Mouse (Mus musculus) limb, embryonic 15.5 days (tissue): ENCODE measurements around the gene Oscp1. TPM values are rescaled to one million over a fixed set of nuclear protein-coding genes. Genes with fewer than 3 reads are reported as not detected.

Experiments
- ATAC-seq: fragments of 200-750 bp; cut with Nextera tagmentation; 2 replicates; pipeline ENCODE4 v1.8.0; 2017; ENCODE audit warnings: low read depth, moderate TSS enrichment; ENCODE audit not compliant: insufficient number of reproducible peaks, low FRiP score, low TSS enrichment
- H3K27ac ChIP-seq: fragments of 300-500 bp; sonication (generic); 2 replicates; pipeline ENCODE4 v1.5.1; 2015; ENCODE audit warnings: moderate library complexity, mild to moderate bottlenecking, inconsistent platforms
- H3K27me3 ChIP-seq: fragments of 300-500 bp; sonication (generic); 2 replicates; pipeline ENCODE4 v1.6.1; 2015; ENCODE audit warnings: inconsistent platforms
- H3K36me3 ChIP-seq: fragments of 300-500 bp; sonication (generic); 2 replicates; pipeline ENCODE4 v1.6.1; 2015; ENCODE audit warnings: inconsistent platforms
- H3K4me1 ChIP-seq: fragments of 300-500 bp; sonication (generic); 2 replicates; pipeline ENCODE4 v1.6.1; 2015; ENCODE audit warnings: inconsistent platforms
- H3K4me2 ChIP-seq: fragments of 300-500 bp; sonication (generic); 2 replicates; pipeline ENCODE4 v1.6.1; 2015; ENCODE audit warnings: mild to moderate bottlenecking, inconsistent platforms
- H3K4me3 ChIP-seq: fragments of 300-500 bp; sonication (generic); 2 replicates; pipeline ENCODE4 v1.5.1; 2015; ENCODE audit warnings: mild to moderate bottlenecking, inconsistent platforms
- H3K9ac ChIP-seq: fragments of 300-500 bp; sonication (generic); 2 replicates; pipeline ENCODE4 v1.6.1; 2015; ENCODE audit warnings: inconsistent platforms
- H3K9me3 ChIP-seq: fragments of 300-500 bp; sonication (generic); 2 replicates; pipeline ENCODE4 v1.6.1; 2016; ENCODE audit warnings: inconsistent platforms
- WGBS: fragments of 180-500 bp; shearing (Covaris S2); methylation state at CpG from one replicate; pipeline ENCODE4 v1.1.7; 2015; 5-methylcytosine and 5-hydroxymethylcytosine counted together
- polyA plus RNA-seq: library from polyadenylated mRNA; unstranded; fragments of >200 nt; fragmentation: Nextera tagmentation; extraction: Ambion mirVana; gene quantifications from 2 replicates; pipeline ENCODE4 v1.2.1, GENCODE M21; 2015

The Oscp1 gene
- polyA plus RNA-seq, 1 experiment from 2014 or later, result 11.5 TPM

DNA sequence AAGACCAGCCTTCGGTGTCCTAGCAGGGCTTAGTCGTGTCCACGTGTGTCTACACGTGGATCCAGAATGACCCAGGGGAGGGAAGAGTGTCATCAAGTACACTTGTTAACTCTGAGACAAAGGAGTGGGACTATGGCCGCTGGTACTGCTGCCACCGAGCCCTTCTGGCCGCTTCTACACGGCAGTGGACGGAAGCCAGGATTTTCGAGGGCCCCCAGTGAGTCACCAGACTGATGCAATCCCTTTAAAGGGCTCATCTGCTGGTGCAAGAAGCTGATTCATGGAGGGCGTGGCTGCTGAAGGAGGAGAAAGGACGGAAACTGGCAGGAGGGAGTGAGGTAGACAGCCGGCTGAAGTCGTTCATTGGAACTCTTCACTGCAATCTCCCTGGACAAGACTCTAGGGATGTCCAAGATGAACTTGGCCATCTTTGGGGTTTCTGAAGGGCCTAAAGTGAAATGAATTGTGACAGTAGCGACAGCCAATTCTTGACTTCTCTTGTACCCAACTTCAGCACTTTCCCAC lies 44.8 kb downstream of the Oscp1 start:
- Histone ChIP-seq H3K27me3 (no peaks in the 10 kb centered on the region), H3K36me3 (peaks cover 9% of the 10 kb centered on the region), H3K9me3 (no peaks in the 10 kb centered on the region), H3K9ac (0 out of 2 replicates have a peak overlapping the region, but pooled peaks have one; percentile 18), H3K4me2 (peak overlapping the region; percentile 85), H3K27ac (peak overlapping the region; percentile 86), H3K4me3 (peak overlapping the region; percentile 84), H3K4me1 (peaks cover 40% of the 10 kb centered on the region)
- 2% methylated on average over 15 of the region's 15 CpGs for WGBS
- ATAC-seq, result peak; percentile 59; the same call in 1 of the 2 replicates

DNA sequence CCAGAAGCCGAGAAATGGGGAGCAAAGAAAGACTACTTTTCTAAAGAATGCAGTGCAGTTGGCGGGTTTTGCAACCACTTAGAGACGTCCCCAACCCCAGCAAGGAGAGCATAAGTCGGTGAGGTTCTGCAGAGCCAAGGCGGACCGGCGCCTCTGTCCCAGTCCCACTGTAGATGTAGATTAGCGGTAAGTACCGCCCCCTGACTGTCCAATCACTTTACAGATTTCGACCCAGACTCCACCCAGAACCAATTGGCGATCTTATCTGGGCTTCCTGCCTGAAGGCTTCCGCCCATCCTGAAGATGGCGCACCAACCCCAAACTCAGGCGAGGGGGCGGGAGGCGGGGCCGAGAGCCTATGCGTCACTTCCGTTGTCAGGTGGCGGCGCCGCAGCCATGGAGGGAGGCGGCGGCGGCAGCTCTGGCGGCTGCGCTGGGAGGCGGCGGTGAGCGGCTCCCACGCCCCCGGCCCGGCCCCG lies 45.3 kb downstream of the Oscp1 start, which contains the start of gene Stk40:
TSS of gene Stk40 (plus strand) at position 368 of the 479 bp plus-strand sequence.
- H3K4me1 ChIP-seq, result peaks cover 45% of the 10 kb centered on the region
- no peaks in the 10 kb centered on the region for H3K9me3 ChIP-seq
- H3K27ac ChIP-seq, result peak within 1 kb of the TSS; percentile 86
- peak; percentile 97 for ATAC-seq
- peaks cover 4% of the 10 kb centered on the region; the same call in 1 of the 2 replicates for H3K36me3 ChIP-seq
- H3K4me2 ChIP-seq, result peak within 1 kb of the TSS; percentile 85
- WGBS, result under 1% methylated on average over 34 of the region's 34 CpGs
- H3K27me3 ChIP-seq, result no peaks in the 10 kb centered on the region
- peak within 1 kb of the TSS; percentile 84 for H3K4me3 ChIP-seq
- peak within 1 kb of the TSS; percentile 66 for H3K9ac ChIP-seq

DNA sequence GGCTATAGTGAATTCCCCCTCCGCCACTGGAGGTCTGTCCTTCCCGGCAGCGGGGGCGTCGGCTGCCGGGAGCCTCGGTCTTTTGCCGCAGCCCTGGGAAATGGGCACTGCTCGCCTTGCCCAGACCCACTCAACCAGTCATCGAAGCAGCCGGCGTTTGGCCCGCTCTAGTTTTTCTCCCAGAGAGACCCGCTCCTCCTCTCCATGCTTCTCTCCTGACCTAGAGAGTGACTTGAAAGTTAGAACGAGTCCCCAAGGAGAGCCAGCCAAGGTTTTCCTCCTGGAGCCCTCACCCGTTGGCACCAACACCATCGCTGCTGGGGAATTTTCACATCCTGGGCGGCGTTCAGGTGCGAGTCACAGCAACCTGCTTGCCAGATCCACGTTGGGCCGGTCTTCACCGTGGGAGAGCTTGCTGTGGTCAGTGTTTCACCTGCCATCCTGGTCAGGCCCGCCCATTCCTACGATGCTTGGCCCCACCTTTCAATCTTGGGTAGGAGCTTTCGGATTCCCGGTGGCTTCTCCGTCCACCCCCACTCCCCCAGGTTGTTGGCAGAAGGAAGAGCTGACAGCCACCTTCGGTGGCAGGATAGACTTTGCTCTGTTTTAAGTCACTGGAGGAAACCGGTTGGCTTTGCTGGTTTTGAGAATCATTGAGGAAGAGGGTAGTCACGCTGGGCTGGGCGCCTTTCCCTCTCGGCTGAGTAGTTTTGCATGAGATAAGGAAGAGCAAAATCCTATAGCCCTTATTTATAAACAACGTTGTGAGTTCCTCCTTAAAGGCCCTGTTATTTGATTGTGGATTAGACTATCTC lies 46.1 kb downstream of the Oscp1 start:
- 3% methylated on average over 34 of the region's 34 CpGs for WGBS
- no peaks in the 10 kb centered on the region for H3K9me3 ChIP-seq
- no peaks in the 10 kb centered on the region for H3K27me3 ChIP-seq
- peak overlapping the region; percentile 84 for H3K4me3 ChIP-seq
- peak overlapping the region; percentile 66 for H3K9ac ChIP-seq
- H3K4me1 ChIP-seq, result peaks cover 42% of the 10 kb centered on the region
- 0 out of 2 replicates have a peak, but pooled peaks have one; percentile 5 for ATAC-seq
- peak overlapping the region; percentile 85 for H3K4me2 ChIP-seq
- no peaks in the 10 kb centered on the region; the same call in 1 of the 2 replicates for H3K36me3 ChIP-seq
- peak overlapping the region; percentile 77 for H3K27ac ChIP-seq

DNA sequence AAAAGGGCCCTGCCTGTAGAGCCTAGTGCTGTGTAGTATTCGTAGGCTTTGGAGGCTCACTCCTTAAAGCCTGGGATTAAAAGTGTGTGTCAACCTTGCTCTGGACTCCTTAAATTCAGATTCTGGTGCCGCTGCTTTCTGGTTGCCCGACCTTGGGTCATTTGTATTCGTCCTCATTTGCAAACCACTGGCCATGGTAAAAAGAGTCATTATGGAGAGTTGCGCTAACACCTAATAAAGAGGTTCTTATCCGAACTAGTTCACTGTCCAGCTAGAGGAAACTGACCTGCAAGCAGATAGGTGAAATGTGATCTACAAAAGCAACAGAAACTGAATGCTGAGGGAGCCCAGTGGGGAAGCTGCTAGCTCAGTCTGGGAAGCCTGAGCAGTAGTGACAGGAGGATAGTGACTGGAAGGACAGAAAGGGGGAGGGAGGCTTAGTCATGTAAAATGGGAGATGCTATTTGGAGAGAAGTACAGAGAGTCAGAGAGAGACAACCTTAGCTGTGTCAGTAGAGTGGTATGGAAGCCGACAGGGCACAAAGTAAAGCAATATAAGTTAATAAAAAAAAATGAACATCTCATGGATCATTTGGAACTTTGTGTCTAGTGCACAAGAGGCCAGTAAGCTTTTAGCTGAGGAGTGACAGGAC lies 46.9 kb downstream of the Oscp1 start:
- H3K27me3 ChIP-seq, result no peaks in the 10 kb centered on the region
- H3K4me1 ChIP-seq, result peaks cover 49% of the 10 kb centered on the region
- no peaks in the 10 kb centered on the region for H3K9me3 ChIP-seq
- H3K4me2 ChIP-seq, result peak overlapping the region; percentile 85
- no peaks in the 10 kb centered on the region; the same call in 1 of the 2 replicates for H3K36me3 ChIP-seq
- no peak overlapping the region for H3K27ac ChIP-seq
- no peak for ATAC-seq
- 55% methylated on average over 7 of the region's 7 CpGs for WGBS
- peak overlapping the region; percentile 84 for H3K4me3 ChIP-seq
- H3K9ac ChIP-seq, result 0 out of 2 replicates have a peak overlapping the region, but pooled peaks have one; percentile 66

DNA sequence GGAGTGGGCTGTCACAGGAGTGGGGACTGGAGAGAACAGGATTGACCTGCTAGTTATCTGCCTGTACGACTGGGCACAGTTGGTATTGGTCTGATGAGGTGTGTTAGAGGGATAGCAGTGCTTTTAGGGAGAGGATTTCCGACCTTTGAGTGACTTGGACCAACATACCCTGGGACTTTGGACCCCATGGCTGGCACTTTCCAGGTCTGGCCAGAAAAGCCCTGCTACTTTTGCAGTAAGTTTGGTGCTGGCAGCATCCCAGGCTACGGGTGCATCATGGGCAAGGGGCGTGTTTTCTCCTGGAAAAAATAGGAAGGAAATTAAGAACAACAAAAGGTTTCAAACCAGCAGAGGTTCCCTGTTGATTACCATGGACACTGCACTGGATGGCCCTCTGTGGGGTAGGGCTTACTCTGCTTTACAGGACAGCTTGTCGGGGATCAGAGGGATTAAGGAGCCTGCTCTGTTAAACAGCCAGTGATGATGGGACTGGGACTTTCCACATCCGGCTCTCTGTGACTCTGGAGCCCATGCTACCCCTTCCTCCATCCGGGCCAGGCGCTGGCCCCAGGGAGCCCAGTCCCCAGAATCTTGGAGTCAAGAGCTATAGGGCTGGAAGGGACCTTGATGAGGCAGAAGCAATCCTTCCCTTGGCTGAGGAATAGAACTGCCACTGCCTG lies 49.8 kb downstream of the Oscp1 start:
- Histone ChIP-seq H3K9ac (no peak overlapping the region), H3K27me3 (no peaks in the 10 kb centered on the region), H3K27ac (no peak overlapping the region), H3K4me3 (no peak overlapping the region), H3K9me3 (no peaks in the 10 kb centered on the region), H3K4me1 (peaks cover 54% of the 10 kb centered on the region), H3K4me2 (no peak overlapping the region), H3K36me3 (no peaks in the 10 kb centered on the region)
- WGBS, result 38% methylated on average over 8 of the region's 8 CpGs
- ATAC-seq, result no peak

DNA sequence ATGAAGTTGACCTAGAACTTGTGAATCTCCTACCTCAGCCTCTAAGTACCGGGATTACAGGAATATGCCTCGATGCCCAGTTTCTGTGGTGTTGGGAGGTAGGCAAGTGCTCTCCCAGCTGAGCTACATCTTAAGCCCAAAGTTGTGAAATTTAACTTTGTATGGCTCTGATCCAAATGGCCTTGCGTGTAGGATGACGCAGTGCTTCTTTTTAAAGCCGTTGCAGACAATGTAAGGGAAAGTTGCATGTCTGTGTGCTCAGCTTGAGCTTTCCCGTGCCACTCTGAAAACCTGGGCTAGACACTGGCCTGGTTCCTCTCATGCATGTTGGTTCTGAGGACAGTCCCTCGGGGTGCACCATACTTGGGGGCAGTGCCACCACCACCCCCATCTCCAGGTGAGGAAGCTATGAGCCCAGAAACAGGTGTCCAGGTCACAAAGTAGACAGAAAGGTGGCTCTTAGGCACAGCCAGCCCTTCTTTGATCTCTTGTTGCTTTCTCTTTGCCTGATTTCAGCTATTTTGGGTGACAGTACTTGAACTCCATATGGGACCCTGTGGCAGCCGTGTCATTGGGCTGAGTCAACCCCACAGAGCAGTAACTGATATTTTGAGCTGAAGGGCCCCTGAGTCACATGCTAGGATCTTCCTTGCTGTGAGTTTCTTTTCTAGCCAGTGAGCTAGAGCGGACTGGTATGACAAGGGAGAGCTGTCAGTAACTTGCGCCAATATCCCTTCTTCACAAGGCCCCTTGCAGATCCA lies 51.4 kb downstream of the Oscp1 start:
- no peak overlapping the region for H3K4me3 ChIP-seq
- 56% methylated on average over 10 of the region's 10 CpGs for WGBS
- H3K36me3 ChIP-seq, result no peaks in the 10 kb centered on the region
- no peaks in the 10 kb centered on the region for H3K27me3 ChIP-seq
- ATAC-seq, result no peak
- H3K4me1 ChIP-seq, result peaks cover 52% of the 10 kb centered on the region
- H3K27ac ChIP-seq, result peak overlapping the region; percentile 86
- H3K9ac ChIP-seq, result no peak overlapping the region
- peak overlapping the region; percentile 32 for H3K4me2 ChIP-seq
- no peaks in the 10 kb centered on the region for H3K9me3 ChIP-seq

DNA sequence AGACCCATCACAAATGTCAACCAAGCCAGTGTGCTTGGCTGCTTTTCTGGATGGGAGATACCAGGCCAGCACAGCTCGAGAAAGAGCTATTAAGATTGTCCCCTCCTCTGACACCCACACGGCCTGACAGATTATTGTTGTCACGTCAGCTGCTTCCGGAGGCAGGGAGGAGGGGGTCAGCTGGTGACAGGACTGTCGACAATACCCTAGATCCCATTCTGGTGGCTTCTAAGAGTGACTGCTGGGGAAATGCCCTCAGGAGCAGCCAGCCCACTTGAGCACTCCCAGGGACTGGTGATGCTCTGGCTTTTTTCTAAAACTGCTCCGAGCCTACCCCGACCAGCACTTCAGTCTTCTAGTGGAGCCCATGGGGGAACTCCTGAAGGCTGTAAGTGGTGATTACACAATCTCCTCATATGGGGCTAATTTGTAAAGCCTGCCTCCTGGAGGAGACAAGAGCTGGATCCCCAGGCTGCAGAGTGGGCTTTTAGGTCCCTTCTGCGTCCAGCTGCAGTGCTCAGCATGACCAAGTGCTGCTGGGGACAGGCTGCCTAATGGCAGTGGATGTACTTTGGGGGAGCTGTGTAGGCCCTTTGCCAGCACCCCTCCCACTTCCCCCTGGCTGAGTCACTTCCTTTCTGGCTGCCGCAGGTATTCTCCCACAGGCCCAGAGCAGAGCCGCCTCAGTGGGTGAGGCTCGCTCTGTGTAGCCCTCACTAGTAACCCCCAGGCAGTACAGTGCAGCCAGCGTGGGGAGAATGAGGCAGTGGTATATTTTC lies 52.2 kb downstream of the Oscp1 start:
- H3K9ac ChIP-seq, result no peak overlapping the region
- 6% methylated on average over 12 of the region's 12 CpGs for WGBS
- ATAC-seq, result peak; percentile 86
- peak overlapping the region; percentile 86 for H3K27ac ChIP-seq
- no peaks in the 10 kb centered on the region for H3K27me3 ChIP-seq
- peak overlapping the region; percentile 32 for H3K4me2 ChIP-seq
- H3K36me3 ChIP-seq, result no peaks in the 10 kb centered on the region
- no peaks in the 10 kb centered on the region for H3K9me3 ChIP-seq
- peak overlapping the region; percentile 11 for H3K4me3 ChIP-seq
- peaks cover 48% of the 10 kb centered on the region for H3K4me1 ChIP-seq

DNA sequence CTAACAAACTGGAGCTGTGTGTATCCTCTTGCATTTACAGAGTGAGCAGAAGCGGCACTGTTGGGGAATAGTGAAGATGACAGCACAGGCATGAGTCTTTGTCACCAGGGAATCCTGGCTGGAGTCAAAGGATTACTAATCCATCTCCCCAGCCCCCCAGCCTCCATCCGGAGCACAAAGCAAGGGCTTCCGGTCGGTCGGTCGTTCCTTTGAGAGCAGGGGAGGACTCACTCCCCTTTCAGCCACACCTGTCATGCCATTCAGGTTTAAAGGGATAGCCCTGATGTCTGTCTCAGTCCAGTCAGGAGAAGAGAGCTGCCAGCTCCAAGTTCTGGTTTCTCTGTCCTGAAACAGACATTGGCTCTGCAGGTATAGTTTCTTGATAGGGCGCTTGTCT lies 52.8 kb downstream of the Oscp1 start:
- peak overlapping the region; percentile 32 for H3K4me2 ChIP-seq
- H3K4me1 ChIP-seq, result peaks cover 48% of the 10 kb centered on the region
- H3K9ac ChIP-seq, result no peak overlapping the region
- H3K4me3 ChIP-seq, result peak overlapping the region; percentile 11
- no peaks in the 10 kb centered on the region for H3K27me3 ChIP-seq
- ATAC-seq, result no peak
- H3K27ac ChIP-seq, result peak overlapping the region; percentile 86
- H3K9me3 ChIP-seq, result no peaks in the 10 kb centered on the region
- 20% methylated on average over 7 of the region's 7 CpGs for WGBS
- H3K36me3 ChIP-seq, result no peaks in the 10 kb centered on the region

DNA sequence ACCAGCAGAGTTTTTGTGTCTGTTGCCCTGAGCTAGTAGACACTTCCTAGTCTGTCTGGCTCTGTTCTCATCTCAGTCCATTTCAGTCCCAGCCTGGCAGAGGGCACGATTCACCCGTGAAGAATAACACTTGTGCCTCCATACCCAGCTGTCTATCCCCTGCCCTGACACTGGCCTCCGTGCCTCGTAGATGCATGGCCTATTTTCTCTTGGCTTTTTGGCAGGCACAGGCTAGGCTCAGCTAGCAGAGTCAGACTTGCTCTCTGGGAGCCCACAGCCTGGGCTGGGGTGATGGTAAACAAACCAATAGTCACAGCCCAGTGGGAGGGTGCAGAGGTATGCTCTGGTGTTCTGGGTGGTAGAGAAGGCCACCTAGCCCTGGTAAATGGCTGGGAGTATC lies 54.9 kb downstream of the Oscp1 start:
- Histone ChIP-seq H3K36me3 (no peaks in the 10 kb centered on the region), H3K4me1 (peaks cover 39% of the 10 kb centered on the region)
- 81% methylated on average over 4 of the region's 4 CpGs for WGBS

DNA sequence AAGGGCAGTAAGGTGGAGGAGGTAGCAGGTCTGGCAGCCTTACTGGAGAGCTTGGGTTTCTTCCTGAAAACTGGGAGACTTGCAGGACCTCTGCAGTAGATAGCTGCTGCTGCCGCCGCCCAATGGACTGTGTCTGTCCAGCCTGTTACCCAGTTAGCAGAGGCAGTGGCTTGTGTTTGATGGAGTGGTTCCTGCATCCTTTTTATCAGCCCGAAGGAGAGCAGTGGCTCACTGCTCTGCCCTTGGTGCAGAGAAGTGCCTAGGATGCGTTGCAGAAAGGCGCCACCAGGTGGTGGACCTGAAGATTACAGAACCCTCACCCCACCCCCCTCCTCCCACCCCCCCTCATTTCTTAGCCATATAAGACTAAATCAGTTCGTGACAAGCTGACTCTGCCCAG lies 55.6 kb downstream of the Oscp1 start:
- H3K9me3 ChIP-seq, result no peaks in the 10 kb centered on the region
- H3K36me3 ChIP-seq, result no peaks in the 10 kb centered on the region
- no peaks in the 10 kb centered on the region for H3K27me3 ChIP-seq
- H3K27ac ChIP-seq, result no peak overlapping the region
- no peak overlapping the region for H3K9ac ChIP-seq
- no peak for ATAC-seq
- no peak overlapping the region for H3K4me3 ChIP-seq
- 18% methylated on average over 6 of the region's 6 CpGs for WGBS
- no peak overlapping the region for H3K4me2 ChIP-seq
- H3K4me1 ChIP-seq, result peaks cover 36% of the 10 kb centered on the region

More for the DNA sequence above, 54.9 kb downstream of the Oscp1 start:
- H3K4me3 ChIP-seq, result no peak overlapping the region
- H3K4me2 ChIP-seq, result no peak overlapping the region
- H3K9ac ChIP-seq, result no peak overlapping the region
- no peak overlapping the region for H3K27ac ChIP-seq
- no peaks in the 10 kb centered on the region for H3K27me3 ChIP-seq
- ATAC-seq, result no peak
- H3K9me3 ChIP-seq, result no peaks in the 10 kb centered on the region
